Mouse (Mus musculus) neural tube, embryonic 11.5 days (tissue): ENCODE results near the gene Jmjd6. TPM values are rescaled to one million over a fixed set of nuclear protein-coding genes. Genes with fewer than 3 reads are reported as not detected.
A peak's percentile ranks its signal among the peaks of the same experiment; 100 is the strongest.

Experiments used
- ATAC-seq: fragments of 200-750 bp; cut with Nextera tagmentation; 2 replicates; pipeline ENCODE4 v1.8.0; 2017; ENCODE audit warnings: moderate number of reproducible peaks, mild to moderate bottlenecking, moderate TSS enrichment, moderate library complexity; ENCODE audit not compliant: insufficient read depth, low FRiP score, low TSS enrichment
- DNase-seq: peaks from one replicate; pipeline ENCODE4 v3.0.0-alpha.2; 2015; ENCODE audit warnings: low spot score
- H3K27ac ChIP-seq: fragments of 300-500 bp; sonication (generic); 2 replicates; pipeline ENCODE4 v1.5.1; 2014; ENCODE audit warnings: low read depth, mild to moderate bottlenecking, low read length
- H3K27me3 ChIP-seq: fragments of 300-500 bp; sonication (generic); 2 replicates; pipeline ENCODE4 v1.6.1; 2014; ENCODE audit warnings: mild to moderate bottlenecking, low read length, mixed read lengths; ENCODE audit not compliant: control insufficient read depth, insufficient read depth
- H3K36me3 ChIP-seq: fragments of 300-500 bp; sonication (generic); 2 replicates; pipeline ENCODE4 v1.6.1; 2014; ENCODE audit warnings: mild to moderate bottlenecking, low read length, moderate library complexity, mixed read lengths; ENCODE audit not compliant: control insufficient read depth, insufficient read depth
- H3K4me1 ChIP-seq: fragments of 300-500 bp; sonication (generic); 2 replicates; pipeline ENCODE4 v1.6.1; 2014; ENCODE audit warnings: low read length, mixed read lengths; ENCODE audit not compliant: control insufficient read depth, insufficient read depth
- H3K4me2 ChIP-seq: fragments of 300-500 bp; sonication (generic); 2 replicates; pipeline ENCODE4 v1.6.1; 2014; ENCODE audit warnings: low read depth, mild to moderate bottlenecking, moderate library complexity
- H3K4me3 ChIP-seq: fragments of 300-500 bp; sonication (generic); 2 replicates; pipeline ENCODE4 v1.5.1; 2014; ENCODE audit warnings: low read depth, low read length
- H3K9ac ChIP-seq: fragments of 300-500 bp; sonication (generic); 2 replicates; pipeline ENCODE4 v1.6.1; 2014; ENCODE audit warnings: mild to moderate bottlenecking, low read length
- H3K9me3 ChIP-seq: fragments of 300-500 bp; sonication (generic); 2 replicates; pipeline ENCODE4 v1.6.1; 2016; ENCODE audit warnings: low read length; ENCODE audit not compliant: control insufficient read depth
- WGBS: fragments of 180-500 bp; shearing (Covaris S2); extraction: QIAGEN DNeasy Blood & Tissue Kit; methylation state at CpG from one replicate; pipeline ENCODE4 v1.1.7; 2014; 5-methylcytosine and 5-hydroxymethylcytosine counted together
- polyA plus RNA-seq: library from polyadenylated mRNA; unstranded; fragments of >200 nt; fragmentation: Nextera tagmentation; extraction: Ambion mirVana; gene quantifications from 2 replicates; pipeline ENCODE4 v1.2.1, GENCODE M21; 2014

The Jmjd6 gene
- polyA plus RNA-seq = 86.0 and 88.4 TPM in 2 replicates

- H3K4me2 ChIP-seq = peak within 1 kb of the TSS; percentile 89
- H3K9ac ChIP-seq = peak within 1 kb of the TSS; percentile 86
- H3K4me1 ChIP-seq = peaks cover 30% of the 10 kb centered on the region
- H3K36me3 ChIP-seq = peaks cover 12% of the 10 kb centered on the region
- peak within 1 kb of the TSS; percentile 97 for H3K27ac ChIP-seq
- H3K27me3 ChIP-seq = no peaks in the 10 kb centered on the region
- no peaks in the 10 kb centered on the region for H3K9me3 ChIP-seq
- 1% methylated on average over 72 of the region's 72 CpGs for WGBS
- ATAC-seq = peak; percentile 94
- peak; percentile 97 for DNase-seq
- H3K4me3 ChIP-seq = peak within 1 kb of the TSS; percentile 88
Observed at GRCm38 (mm10) chr11:116843261-116844233, at the start of gene Jmjd6, which contains the start of gene Mettl23. Gene Jmjd6, minus strand, starts transcription at chr11:116843449. Gene Mettl23, plus strand, starts transcription at chr11:116843278.

GRCm38 (mm10) chr11:116887136-116887535, 43.9 kb upstream of the Jmjd6 start:
- H3K36me3 ChIP-seq = no peaks in the 10 kb centered on the region
- DNase-seq (no peak), ATAC-seq (no peak)
- no peak overlapping the region for H3K4me2 ChIP-seq
- no peak overlapping the region for H3K9ac ChIP-seq
- H3K4me1 ChIP-seq = no peaks in the 10 kb centered on the region
- no peaks in the 10 kb centered on the region for H3K9me3 ChIP-seq
- 46% methylated on average over 5 of the region's 5 CpGs for WGBS
- no peak overlapping the region for H3K4me3 ChIP-seq
- H3K27me3 ChIP-seq = no peaks in the 10 kb centered on the region
- no peak overlapping the region for H3K27ac ChIP-seq

GRCm38 (mm10) chr11:116885275-116886151, 42.3 kb upstream of the Jmjd6 start:
- 4% methylated on average over 23 of the region's 28 CpGs for WGBS
- Histone ChIP-seq H3K4me1 (no peaks in the 10 kb centered on the region), H3K4me2 (peak overlapping the region; percentile 0), H3K36me3 (no peaks in the 10 kb centered on the region), H3K9ac (no peak overlapping the region), H3K4me3 (no peak overlapping the region), H3K27me3 (no peaks in the 10 kb centered on the region), H3K27ac (no peak overlapping the region), H3K9me3 (no peaks in the 10 kb centered on the region)
- ATAC-seq (no peak), DNase-seq (peak; percentile 90)

GRCm38 (mm10) chr11:116884061-116884460, 40.8 kb upstream of the Jmjd6 start:
- ATAC-seq (no peak), DNase-seq (no peak)
- no peaks in the 10 kb centered on the region for H3K36me3 ChIP-seq
- WGBS = 87% methylated on average over 6 of the region's 6 CpGs
- no peak overlapping the region for H3K4me2 ChIP-seq
- no peak overlapping the region for H3K9ac ChIP-seq
- H3K27ac ChIP-seq = no peak overlapping the region
- H3K27me3 ChIP-seq = no peaks in the 10 kb centered on the region
- no peaks in the 10 kb centered on the region for H3K4me1 ChIP-seq
- no peaks in the 10 kb centered on the region for H3K9me3 ChIP-seq
- no peak overlapping the region for H3K4me3 ChIP-seq

GRCm38 (mm10) chr11:116882446-116882845, 39.2 kb upstream of the Jmjd6 start:
- 80% methylated on average over 10 of the region's 10 CpGs for WGBS
- no peak overlapping the region for H3K27ac ChIP-seq
- H3K9me3 ChIP-seq = no peaks in the 10 kb centered on the region
- H3K9ac ChIP-seq = no peak overlapping the region
- H3K4me3 ChIP-seq = no peak overlapping the region
- DNase-seq (no peak), ATAC-seq (no peak)
- H3K4me1 ChIP-seq = no peaks in the 10 kb centered on the region
- H3K36me3 ChIP-seq = no peaks in the 10 kb centered on the region
- H3K4me2 ChIP-seq = no peak overlapping the region
- H3K27me3 ChIP-seq = no peaks in the 10 kb centered on the region

GRCm38 (mm10) chr11:116881440-116881839, 38.2 kb upstream of the Jmjd6 start:
- Histone ChIP-seq H3K9ac (no peak overlapping the region), H3K4me1 (no peaks in the 10 kb centered on the region), H3K36me3 (no peaks in the 10 kb centered on the region), H3K27me3 (no peaks in the 10 kb centered on the region), H3K27ac (no peak overlapping the region), H3K4me2 (no peak overlapping the region), H3K9me3 (no peaks in the 10 kb centered on the region), H3K4me3 (no peak overlapping the region)
- WGBS = 73% methylated on average over 5 of the region's 5 CpGs
- no peak for DNase-seq
- no peak for ATAC-seq

- DNase-seq (no peak), ATAC-seq (no peak)
- no peaks in the 10 kb centered on the region for H3K36me3 ChIP-seq
- H3K9ac ChIP-seq = no peak overlapping the region
- no peaks in the 10 kb centered on the region for H3K27me3 ChIP-seq
- 64% methylated on average over 7 of the region's 7 CpGs for WGBS
- H3K4me2 ChIP-seq = no peak overlapping the region
- H3K9me3 ChIP-seq = no peaks in the 10 kb centered on the region
- no peaks in the 10 kb centered on the region for H3K4me1 ChIP-seq
- H3K27ac ChIP-seq = no peak overlapping the region
- H3K4me3 ChIP-seq = no peak overlapping the region
Observed at GRCm38 (mm10) chr11:116880839-116881238, 37.6 kb upstream of the Jmjd6 start.

GRCm38 (mm10) chr11:116878454-116878853, 35.2 kb upstream of the Jmjd6 start:
- no peak overlapping the region for H3K27ac ChIP-seq
- no peaks in the 10 kb centered on the region for H3K4me1 ChIP-seq
- H3K4me2 ChIP-seq = no peak overlapping the region
- DNase-seq (no peak), ATAC-seq (no peak)
- 0 out of 2 replicates have a peak, but pooled peaks cover 3% of the 10 kb centered on the region for H3K36me3 ChIP-seq
- WGBS = 90% methylated on average over 8 of the region's 8 CpGs
- H3K9me3 ChIP-seq = no peaks in the 10 kb centered on the region
- H3K27me3 ChIP-seq = no peaks in the 10 kb centered on the region
- no peak overlapping the region for H3K9ac ChIP-seq
- H3K4me3 ChIP-seq = no peak overlapping the region
